Mouse (Mus musculus): Measurements from ENCODE around the gene Tsen15.

- TF ChIP-seq POLR2A (IDR thresholded peaks at IDR 0.05; ENCODE audit: borderline replicate concordance, extremely low read depth, insufficient read depth, insufficient read length, poor library complexity, severe bottlenecking) (no peak), CTCF (IDR thresholded peaks at IDR 0.05; ENCODE audit: borderline replicate concordance, extremely low read depth, insufficient read depth, insufficient read length) (no peak)
Measured at GRCm38 (mm10) chr1:152347946-152348345, 38.5 kb downstream of the Tsen15 start.
